8 mouse cellular contexts compared by ENCODE assay signal in genomic region chr19:55740753-55741438, GRCm38 (mm10). TPM values are rescaled to one million over a fixed set of nuclear protein-coding genes. Genes with fewer than 3 reads are reported as not detected.
A peak's percentile ranks its signal among the peaks of the same experiment; 100 is the strongest.
DNase-seq lines count a peak whose midpoint lies in the region; ATAC-seq and TF ChIP-seq lines count a peak whose summit lies in the region.

No protein-coding gene starts in this region.

- peaks cover 18% of the 10 kb centered on the region; the same call in 1 of the 2 replicates for H3K79me2 ChIP-seq in macrophage (ENCODE audit: inconsistent target)

- DNase-seq in adrenal gland, adult (ENCODE audit: inconsistent age in 2 of 2, low spot score in 1 of 2), result peak; percentile 24 to 60
- DNase-seq in adrenal gland, postnatal 25 days, result no peak
- DNase-seq in hindbrain, embryonic 11.5 days (ENCODE audit: low spot score), result no peak
- DNase-seq in frontal cortex, adult 2 months (ENCODE audit: extremely low spot score in 1 of 2, low spot score in 1 of 2), result no peak
- no peak for DNase-seq in frontal cortex, postnatal 36 days (ENCODE audit: low spot score in 2 of 2)

- peak overlapping the region; percentile 76 for H3K4me2 ChIP-seq in hindbrain, embryonic 11.5 days (replicated peaks; ENCODE audit: low read depth, low read length)

- TF ChIP-seq CTCF in bone marrow macrophage, adult 2 months (IDR thresholded peaks at IDR 0.05; ENCODE audit: low read depth, low read length), result no peak

- H3K27me3 ChIP-seq in hindbrain, embryonic 11.5 days (ENCODE audit: control insufficient read depth, insufficient read depth, low read length), result no peaks in the 10 kb centered on the region

- no peak; the same call in 1 of the 2 replicates for ATAC-seq in hindbrain, embryonic 11.5 days (ENCODE audit: low FRiP score)
- ATAC-seq in frontal cortex, adult (ENCODE audit: low TSS enrichment), result no peak

- H3K4me3 ChIP-seq in bone marrow macrophage, adult 2 months (ENCODE audit: insufficient read depth, low read length), result peak overlapping the region; percentile 58
- H3K4me3 ChIP-seq in hindbrain, embryonic 11.5 days (ENCODE audit: low read depth, low read length), result peak overlapping the region; percentile 81
- peak overlapping the region; percentile 36 for H3K4me3 ChIP-seq in macrophage (ENCODE audit: inconsistent target)

- H3K4me1 ChIP-seq in bone marrow macrophage, adult 2 months (ENCODE audit: control insufficient read depth, insufficient read depth, low read length), result peaks cover 6% of the 10 kb centered on the region
- peaks cover 8% of the 10 kb centered on the region; the same call in 1 of the 2 replicates for H3K4me1 ChIP-seq in hindbrain, embryonic 11.5 days (replicated peaks; ENCODE audit: control insufficient read depth, insufficient read depth, low read length)

- peak overlapping the region; percentile 47; the same call in 1 of the 2 replicates for H3K9ac ChIP-seq in hindbrain, embryonic 11.5 days (ENCODE audit: low read depth, low read length)

- no peaks in the 10 kb centered on the region for H3K36me3 ChIP-seq in hindbrain, embryonic 11.5 days (ENCODE audit: control insufficient read depth, insufficient read depth, low read length)
- no peaks in the 10 kb centered on the region for H3K36me3 ChIP-seq in macrophage (ENCODE audit: inconsistent target)

- TF ChIP-seq POLR2A in bone marrow macrophage, adult 2 months (IDR thresholded peaks at IDR 0.05; ENCODE audit: borderline replicate concordance, low read depth, low read length), result no peak

- WGBS in hindbrain, embryonic 11.5 days, result 14% methylated on average over 10 of the region's 10 CpGs
- WGBS in macrophage (ENCODE audit: missing documents), result 7% methylated on average over 10 of the region's 10 CpGs

- H3K9me3 ChIP-seq in hindbrain, embryonic 11.5 days (ENCODE audit: control insufficient read depth, low read length), result no peaks in the 10 kb centered on the region

- peak overlapping the region; percentile 14 for H3K27ac ChIP-seq in bone marrow macrophage, adult 2 months (ENCODE audit: insufficient read depth, low read depth, low read length)
- 0 out of 2 replicates have a peak overlapping the region, but pooled peaks have one; percentile 42 for H3K27ac ChIP-seq in hindbrain, embryonic 11.5 days (ENCODE audit: low read depth, low read length)
- peak overlapping the region; percentile 77 for H3K27ac ChIP-seq in macrophage

RNA-seq across cellular contexts. Expression of gene Tcf7l2, which starts 0.7 kb away (rescaled TPM):
- total RNA-seq in adrenal gland, postnatal 25 days (2021), result 27.5 and 33.3 TPM in 2 replicates
- polyA plus RNA-seq in bone marrow macrophage, adult 2 months (2012; ENCODE audit: insufficient read depth, insufficient read length, missing spikeins), result 18.2 and 18.8 TPM in 2 replicates
- polyA plus RNA-seq in hindbrain, embryonic 11.5 days (2014; fragmentation: Nextera tagmentation; extraction: Ambion mirVana), result 57.9 and 76.9 TPM in 2 replicates
- 100 to 1,000 TPM in 4 of 26 experiments, 10 to 100 TPM in 22; 38.1 to 133 (median 64.8) TPM for total RNA-seq in macrophage (2018; cell fraction: chromatin; rRNA removed)
- total RNA-seq in macrophage (2018; cell fraction: cytosol; rRNA removed), result 10 to 100 TPM; 12.8 to 31.4 (median 18.4) TPM
- total RNA-seq in macrophage (2018; cell fraction: nucleus; rRNA removed), result 100 to 1,000 TPM in 2 of 26 experiments, 10 to 100 TPM in 24; 35.9 to 103 (median 60.9) TPM
- 8.0 to 16.4 TPM (median 16.3 TPM) in 3 replicates for polyA plus RNA-seq in macrophage (2018)
- 7.3 and 7.9 TPM in 2 replicates for polyA plus RNA-seq in frontal cortex, adult 2 months (2012; rRNA removed)

Comparison
In these comparisons a context has a peak if more than half of its experiments do, and no peak if none do; other contexts are left out.
1. DNase-seq: peak in adrenal gland, adult (2 of 2); none in adrenal gland, postnatal 25 days (single experiment), hindbrain, embryonic 11.5 days (single experiment), frontal cortex, adult 2 months (0 of 2) and frontal cortex, postnatal 36 days (0 of 2).
2. H3K27ac ChIP-seq: peak in every context shown above with its lines; median percentile 77 in macrophage; 42 in hindbrain, embryonic 11.5 days; 14 in bone marrow macrophage, adult 2 months.
3. Peak in every context shown above with its lines, with median percentiles within 50 percentile points of each other: H3K4me3 ChIP-seq.